In genomic region chr8:88520381-88520780, GRCm38 (mm10) we compare ENCODE assay signal across 9 mouse cellular contexts. TPM values are rescaled to one million over a fixed set of nuclear protein-coding genes. Genes with fewer than 3 reads are reported as not detected.
DNase-seq lines count a peak whose midpoint lies in the region; ATAC-seq and TF ChIP-seq lines count a peak whose summit lies in the region.
"Had no signal": no experiment of that assay in that cellular context is flagged by ENCODE, and none has a peak within 500 bp of the region (broad histone marks: within the 10 kb centered on the region; RNA-seq: fewer than 3 reads in every experiment).

No protein-coding gene starts in this region.

- H3K4me1 ChIP-seq in lung, embryonic 16.5 days (replicated peaks; ENCODE audit: control insufficient read depth, insufficient read depth, low read length) = peaks cover 28% of the 10 kb centered on the region
- H3K4me1 ChIP-seq in lung, adult 2 months (ENCODE audit: control insufficient read depth, insufficient read depth, low read length) = peaks cover 6% of the 10 kb centered on the region
- peaks cover 51% of the 10 kb centered on the region for H3K4me1 ChIP-seq in hindbrain, embryonic 13.5 days (replicated peaks)
- peaks cover 33% of the 10 kb centered on the region for H3K4me1 ChIP-seq in midbrain, embryonic 11.5 days (ENCODE audit: control insufficient read depth, insufficient read depth, low read length)

- no peak for TF ChIP-seq CTCF in lung, adult 2 months (IDR thresholded peaks at IDR 0.05; ENCODE audit: insufficient read depth, low read length)

- WGBS in lung, embryonic 16.5 days = 10% methylated on average over 13 of the region's 13 CpGs
- WGBS in lung, adult 2 months = 20% methylated on average over 13 of the region's 13 CpGs
- WGBS in hindbrain, embryonic 13.5 days = 12% methylated on average over 13 of the region's 13 CpGs
- 15% methylated on average over 13 of the region's 13 CpGs for WGBS in midbrain, embryonic 11.5 days

- no peaks in the 10 kb centered on the region for H3K36me3 ChIP-seq in lung, embryonic 16.5 days (ENCODE audit: control insufficient read depth, insufficient read depth, low read length)
- H3K36me3 ChIP-seq in hindbrain, embryonic 13.5 days = no peaks in the 10 kb centered on the region
- H3K36me3 ChIP-seq in midbrain, embryonic 11.5 days (ENCODE audit: control insufficient read depth, insufficient read depth, low read length) = no peaks in the 10 kb centered on the region

- no peak for TF ChIP-seq POLR2A in lung, adult 2 months (IDR thresholded peaks at IDR 0.05; ENCODE audit: borderline replicate concordance, extremely low read depth, low read depth, low read length)

- no peak overlapping the region for H3K27ac ChIP-seq in lung, embryonic 16.5 days (ENCODE audit: low read length)
- 0 out of 2 replicates have a peak overlapping the region, but pooled peaks have one; percentile 15 for H3K27ac ChIP-seq in hindbrain, embryonic 13.5 days
- H3K27ac ChIP-seq in midbrain, embryonic 11.5 days (ENCODE audit: low read depth, low read length) = no peak overlapping the region

- no peaks in the 10 kb centered on the region for H3K27me3 ChIP-seq in lung, embryonic 16.5 days (ENCODE audit: control insufficient read depth, insufficient read depth, low read depth, low read length)
- peaks cover 17% of the 10 kb centered on the region for H3K27me3 ChIP-seq in hindbrain, embryonic 13.5 days
- peaks cover 8% of the 10 kb centered on the region for H3K27me3 ChIP-seq in midbrain, embryonic 11.5 days (ENCODE audit: control insufficient read depth, insufficient read depth, low read length)

- peak overlapping the region; percentile 90 for H3K4me2 ChIP-seq in lung, embryonic 16.5 days (ENCODE audit: low read depth, low read length)
- H3K4me2 ChIP-seq in hindbrain, embryonic 13.5 days = peak overlapping the region; percentile 98
- H3K4me2 ChIP-seq in midbrain, embryonic 11.5 days = peak overlapping the region; percentile 93; the same call in 1 of the 2 replicates

- DNase-seq in adrenal gland, adult 2 months = peak; percentile 49
- DNase-seq in adrenal gland, adult 8-10 months = no peak
- DNase-seq in lung, adult 2 months = no peak
- no peak for DNase-seq in midbrain, embryonic 11.5 days (ENCODE audit: low spot score, missing footprints)
- DNase-seq in yolk sac, embryonic 10.5 days (ENCODE audit: low spot score) = no peak
- no peak for DNase-seq in frontal cortex, postnatal 25 days (ENCODE audit: low spot score in 2 of 2)

- H3K9ac ChIP-seq in lung, embryonic 16.5 days (ENCODE audit: low read length) = peak overlapping the region; percentile 33; the same call in 1 of the 2 replicates
- H3K9ac ChIP-seq in hindbrain, embryonic 13.5 days = no peak overlapping the region
- no peak overlapping the region for H3K9ac ChIP-seq in midbrain, embryonic 11.5 days (ENCODE audit: low read length)

- peak overlapping the region; percentile 81 for H3K4me3 ChIP-seq in lung, embryonic 16.5 days (ENCODE audit: low read length)
- no peak overlapping the region for H3K4me3 ChIP-seq in lung, adult 2 months (replicated peaks; ENCODE audit: extremely low read depth, low read depth, low read length)
- peak overlapping the region; percentile 81; the same call in 1 of the 2 replicates for H3K4me3 ChIP-seq in hindbrain, embryonic 13.5 days
- no peak overlapping the region for H3K4me3 ChIP-seq in midbrain, embryonic 11.5 days (ENCODE audit: low read depth, low read length)
- H3K4me3 ChIP-seq: myocyte had no signal

- ATAC-seq in lung, embryonic 16.5 days (ENCODE audit: low read depth) = no peak
- no peak for ATAC-seq in hindbrain, embryonic 13.5 days (ENCODE audit: low FRiP score)
- ATAC-seq in midbrain, embryonic 11.5 days (ENCODE audit: low FRiP score) = no peak

- H3K9me3 ChIP-seq in lung, embryonic 16.5 days (ENCODE audit: control insufficient read depth, low read length) = no peaks in the 10 kb centered on the region
- H3K9me3 ChIP-seq in hindbrain, embryonic 13.5 days = no peaks in the 10 kb centered on the region
- H3K9me3 ChIP-seq in midbrain, embryonic 11.5 days (ENCODE audit: control insufficient read depth, low read length) = no peaks in the 10 kb centered on the region

RNA-seq across cellular contexts. Expression of gene Nkd1, which starts 0.8 kb away (rescaled TPM):
- total RNA-seq in adrenal gland, adult 2 months (2021) = 10 to 100 TPM; 43.5 to 53.9 TPM
- polyA plus RNA-seq in adrenal gland, adult 2 months (2012; rRNA removed) = 56.8 and 62.0 TPM in 2 replicates
- 10 to 100 TPM; 38.0 to 56.5 (median 46.5) TPM for total RNA-seq in adrenal gland, adult 8-10 months (2022)
- 49.6 and 54.2 TPM in 2 replicates for polyA plus RNA-seq in lung, embryonic 16.5 days (2015; fragmentation: Nextera tagmentation; extraction: Ambion mirVana)
- polyA plus RNA-seq in lung, adult 2 months (2012; rRNA removed) = 143 and 171 TPM in 2 replicates
- 53.8 and 76.0 TPM in 2 replicates for polyA plus RNA-seq in hindbrain, embryonic 13.5 days (2015; fragmentation: Nextera tagmentation; extraction: Ambion mirVana)
- polyA plus RNA-seq in midbrain, embryonic 11.5 days (2014; fragmentation: Nextera tagmentation; extraction: Ambion mirVana) = 50.5 and 61.1 TPM in 2 replicates

Comparison
In these comparisons a context has a peak if more than half of its experiments do, and no peak if none do; other contexts are left out.
1. H3K4me3 ChIP-seq: peak in lung, embryonic 16.5 days (single experiment) and hindbrain, embryonic 13.5 days (single experiment); none in lung, adult 2 months (single experiment) and midbrain, embryonic 11.5 days (single experiment).
2. Peak in every context shown above with its lines, with median percentiles within 50 percentile points of each other: H3K4me2 ChIP-seq.